Mouse (Mus musculus): Measurements from ENCODE around the gene Cenpe. TPM values are rescaled to one million over a fixed set of nuclear protein-coding genes. Genes with fewer than 3 reads are reported as not detected.

Cenpe gene
- polyA plus RNA-seq (2012; rRNA removed) = 7.3 and 9.7 TPM in 2 replicates

DNA sequence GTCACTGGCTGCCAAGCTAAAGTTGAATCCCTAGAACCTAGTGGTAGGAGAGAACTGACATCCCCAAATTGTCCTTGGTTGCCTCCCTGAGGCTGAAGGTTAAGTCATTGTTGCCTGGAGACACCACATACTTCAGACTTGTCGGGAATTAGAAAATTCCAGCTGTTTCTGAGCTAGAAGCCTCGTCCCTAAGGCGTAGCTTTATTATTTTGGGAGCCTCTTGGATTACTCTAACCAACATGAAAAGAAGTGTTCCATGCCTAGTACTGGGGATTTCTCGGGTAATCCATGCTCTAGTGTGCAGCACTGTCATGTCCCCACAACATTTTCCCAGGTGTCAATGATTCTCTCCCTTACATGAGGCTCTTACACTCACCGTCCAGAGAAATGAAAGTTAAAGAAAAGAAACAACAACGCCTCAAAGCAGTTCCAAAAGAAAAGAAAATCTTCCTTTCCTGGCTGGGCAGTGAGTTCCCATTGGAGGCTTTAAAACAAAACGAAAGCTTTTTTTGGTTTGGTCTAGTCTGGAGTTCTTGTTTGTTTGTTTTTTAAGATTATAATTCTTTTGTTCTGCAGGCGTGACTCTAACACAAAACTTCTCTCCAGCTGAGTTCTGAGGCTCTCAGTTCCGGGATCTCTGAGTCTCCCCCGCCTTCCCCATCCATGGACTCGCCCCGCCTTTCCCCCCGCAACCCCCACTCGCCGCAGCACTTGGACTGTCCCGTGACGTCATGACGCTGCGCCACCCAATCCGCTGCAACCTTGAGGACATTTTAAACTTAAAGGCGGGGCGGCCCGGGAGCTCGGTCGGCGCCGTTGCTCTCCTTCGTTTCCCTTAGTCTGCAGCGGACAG lies at the start of gene Cenpe:
Gene Cenpe, plus strand, starts transcription at position 733 of the 853 bp plus-strand sequence.

DNA sequence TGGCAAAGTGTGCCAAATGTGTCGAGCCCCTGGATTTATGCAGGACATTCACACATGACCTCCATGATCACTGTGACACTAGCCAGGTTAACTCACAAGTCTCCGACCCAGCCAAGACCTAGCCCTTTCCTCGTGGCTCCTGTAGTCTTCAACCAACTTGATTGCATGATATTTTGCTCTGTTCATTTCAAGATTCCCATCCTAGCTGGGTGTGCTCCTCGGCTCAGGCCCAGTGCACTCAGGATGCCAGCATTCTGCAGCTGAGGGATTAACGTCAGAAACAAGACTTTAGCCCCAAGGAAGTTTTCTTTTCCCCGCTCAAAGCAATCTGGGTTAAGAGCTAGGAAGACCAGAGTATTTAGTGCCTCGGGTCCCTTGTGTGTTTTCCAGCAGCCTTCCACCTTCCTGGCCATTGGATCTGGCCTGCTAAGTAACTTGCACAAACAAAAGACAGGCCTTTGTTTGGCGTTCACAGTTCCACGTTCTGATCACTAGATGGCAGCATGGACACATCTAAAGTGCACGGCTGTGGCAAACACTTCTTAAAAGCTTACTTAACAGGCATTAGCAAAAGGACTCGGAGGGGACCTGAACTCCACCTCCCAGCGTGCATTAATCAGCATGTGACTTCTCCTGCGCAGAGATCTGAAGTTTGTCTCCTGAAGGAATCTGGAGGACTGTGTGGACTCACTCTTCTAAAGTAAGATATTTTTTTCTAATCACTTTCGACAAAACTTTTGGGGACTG lies 68.5 kb downstream of the Cenpe start, which contains the start of gene Bdh2:
Gene Bdh2, plus strand, starts transcription at position 553 of the 747 bp plus-strand sequence.

DNA sequence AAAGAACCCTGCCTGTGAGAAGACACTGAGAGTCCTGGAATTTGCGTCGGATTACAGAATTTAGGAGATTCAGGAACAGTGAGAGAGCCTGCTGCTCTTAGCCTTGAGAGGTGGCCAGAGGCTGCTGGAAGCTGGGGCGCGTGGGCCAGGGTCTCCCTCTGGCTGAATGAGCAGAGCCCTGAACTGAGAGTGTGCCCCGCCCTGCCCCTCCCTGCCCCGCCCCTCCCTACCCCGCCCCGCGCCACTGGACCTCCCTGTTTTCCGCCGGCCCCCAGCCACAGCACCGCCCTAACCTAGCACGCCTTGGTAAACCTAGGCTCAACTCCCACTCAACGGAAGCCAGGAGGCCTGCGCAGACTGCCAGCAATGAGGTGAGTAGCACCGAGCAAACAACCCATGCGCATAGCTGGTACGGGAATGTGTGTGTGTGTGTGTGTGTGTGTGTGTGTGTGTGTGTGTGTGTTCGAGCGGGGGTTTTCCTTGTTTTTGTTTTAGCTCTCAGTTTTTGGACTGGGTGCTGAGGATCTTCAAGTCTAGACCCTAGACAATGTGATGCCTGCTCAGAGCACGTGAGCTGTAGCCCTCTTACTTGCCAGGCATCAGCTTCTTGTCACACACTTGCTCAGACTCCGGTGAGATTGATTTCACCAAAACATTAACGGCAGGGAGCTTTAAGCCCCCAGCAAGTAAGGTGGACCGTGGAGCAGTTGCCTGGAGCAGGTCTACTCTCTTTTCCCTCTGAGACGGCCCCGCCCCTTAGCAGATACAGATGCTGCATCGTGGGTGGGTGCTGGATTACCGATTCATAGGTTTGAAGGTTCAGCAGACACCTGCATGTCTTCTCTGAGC lies 95.3 kb downstream of the Cenpe start, which contains the start of gene Slc9b2:
Gene Slc9b2, plus strand, starts transcription at position 290 of the 849 bp plus-strand sequence.

Other genes starting within 250 kb of the Cenpe start
- 0.50 and 0.72 TPM in 2 replicates for gene Bdh2, start 68.7 kb downstream of the Cenpe start, polyA plus RNA-seq (2012; rRNA removed)
- 0.14 and 0.24 TPM in 2 replicates for gene Slc9b2, start 95.2 kb downstream of the Cenpe start, polyA plus RNA-seq (2012; rRNA removed)
- gene Slc9b1, start 135.5 kb downstream of the Cenpe start, polyA plus RNA-seq (2012; rRNA removed) = 0.03 and 0.05 TPM in 2 replicates
- 13.4 and 14.5 TPM in 2 replicates for gene Cisd2, start 211.4 kb downstream of the Cenpe start, polyA plus RNA-seq (2012; rRNA removed)
- gene Ube2d3, start 225.6 kb downstream of the Cenpe start, polyA plus RNA-seq (2012; rRNA removed) = 146 and 157 TPM in 2 replicates